Mouse (Mus musculus): ENCODE measurements around the gene Derl3. TPM values are rescaled to one million over a fixed set of nuclear protein-coding genes. Genes with fewer than 3 reads are reported as not detected.
"Not testable (repeated sequence)": the region's sequence is repeated elsewhere in the genome, so short reads cannot be mapped to it uniquely, and the experiment has no call there.

Derl3 gene
- polyA plus RNA-seq (2015; fragmentation: Nextera tagmentation; extraction: Ambion mirVana): 1.4 and 1.9 TPM in 2 replicates

DNA sequence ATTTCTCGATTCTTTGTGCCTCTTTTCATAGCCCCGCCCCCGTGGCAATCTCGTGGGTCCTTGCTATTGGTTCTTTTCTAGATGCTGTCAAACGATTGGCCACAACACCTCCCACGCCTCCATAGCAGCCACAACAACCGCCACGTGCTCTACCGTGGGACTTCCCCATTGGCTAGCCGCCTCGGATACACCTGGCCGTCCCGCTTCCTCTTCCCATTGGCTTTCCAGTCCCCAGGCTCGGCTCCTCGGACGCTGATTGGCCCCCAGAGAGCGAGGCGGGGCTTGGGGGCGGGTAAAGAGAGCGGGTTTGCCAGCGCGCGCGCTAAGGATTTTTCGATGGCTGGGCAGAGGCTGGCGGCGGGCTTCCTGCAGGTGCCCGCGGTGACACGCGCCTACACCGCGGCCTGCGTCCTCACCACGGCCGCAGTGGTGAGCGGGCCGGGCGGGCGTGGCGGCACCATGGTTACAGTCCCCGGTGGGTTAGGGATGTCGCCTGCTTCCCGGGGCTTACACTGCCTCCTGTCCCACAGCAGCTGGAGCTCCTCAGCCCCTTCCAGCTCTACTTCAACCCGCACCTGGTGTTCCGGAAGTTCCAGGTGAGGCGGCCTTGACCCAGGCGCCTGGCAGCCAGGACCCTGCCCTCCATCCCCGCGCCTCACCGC lies at the start of gene Derl3:
Gene Derl3 (plus strand): TSS at position 325 of the 662 bp plus-strand sequence.
- Histone ChIP-seq H3K9me3 (replicated peaks) (no peaks in the 10 kb centered on the region), H3K4me3 (peak within 1 kb of the TSS; percentile 49), H3K27me3 (no peaks in the 10 kb centered on the region), H3K9ac (peak within 1 kb of the TSS; percentile 29), H3K36me3 (peaks cover 28% of the 10 kb centered on the region), H3K27ac (0 out of 2 replicates have a peak within 1 kb of the TSS, but pooled peaks have one; percentile 2), H3K4me1 (replicated peaks) (peaks cover 23% of the 10 kb centered on the region), H3K4me2 (peak within 1 kb of the TSS; percentile 86)
- under 1% methylated on average over 49 of the region's 51 CpGs for WGBS
- peak; percentile 96 for ATAC-seq (replicated peaks; ENCODE audit: insufficient number of reproducible peaks, insufficient read depth, low FRiP score, low read depth)

DNA sequence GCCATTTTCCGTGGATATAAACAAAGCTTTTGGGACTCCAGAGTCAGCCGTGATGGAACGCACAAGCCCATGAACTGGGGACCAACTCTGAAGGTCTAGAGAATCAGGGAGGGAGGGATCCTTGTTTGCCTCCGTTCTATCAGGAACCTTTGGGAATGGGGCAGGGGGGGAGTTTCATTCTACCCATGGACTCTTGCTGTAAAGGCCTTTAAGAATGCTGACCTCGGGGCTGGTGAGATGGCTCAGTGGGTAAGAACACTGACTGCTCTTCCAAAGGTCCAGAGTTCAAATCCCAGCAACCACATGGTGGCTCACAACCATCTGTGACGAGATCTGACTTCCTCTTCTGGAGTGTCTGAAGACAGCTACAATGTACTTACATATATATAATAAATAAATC lies 49.3 kb upstream of the Derl3 start:
- H3K9ac ChIP-seq; H3K4me3 ChIP-seq; H3K27ac ChIP-seq; H3K4me1 ChIP-seq (replicated peaks); H3K4me2 ChIP-seq; ATAC-seq (replicated peaks; ENCODE audit: insufficient number of reproducible peaks, insufficient read depth, low FRiP score, low read depth); H3K27me3 ChIP-seq; H3K9me3 ChIP-seq (replicated peaks); H3K36me3 ChIP-seq: not testable (repeated sequence)
- 79% methylated on average over 6 of the region's 6 CpGs for WGBS

DNA sequence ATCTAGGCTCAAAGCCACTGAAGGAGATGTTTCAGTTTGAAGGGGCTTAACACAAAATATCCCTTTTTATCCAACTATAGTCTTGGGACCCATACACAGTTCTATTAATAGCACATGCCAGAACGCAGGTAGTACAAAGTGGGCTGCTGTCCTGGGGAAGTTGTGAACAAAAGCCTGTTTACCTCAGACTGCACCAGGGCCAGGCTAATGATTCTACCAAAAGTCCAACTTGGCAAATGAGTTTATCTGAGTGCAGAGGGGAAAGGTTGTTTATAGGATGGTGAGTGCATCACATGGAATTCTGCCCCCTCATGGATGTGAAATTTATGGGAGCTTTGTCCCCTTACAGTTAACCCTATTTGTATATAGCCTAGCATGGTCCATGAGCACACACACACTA lies 48.4 kb upstream of the Derl3 start:
- ATAC-seq (replicated peaks; ENCODE audit: insufficient number of reproducible peaks, insufficient read depth, low FRiP score, low read depth): no peak
- Histone ChIP-seq H3K4me1 (replicated peaks) (no peaks in the 10 kb centered on the region), H3K36me3 (no peaks in the 10 kb centered on the region), H3K9me3 (replicated peaks) (no peaks in the 10 kb centered on the region), H3K4me3 (no peak overlapping the region), H3K9ac (no peak overlapping the region), H3K27ac (no peak overlapping the region), H3K4me2 (no peak overlapping the region), H3K27me3 (no peaks in the 10 kb centered on the region)
- 43% methylated on average over 1 of the region's 1 CpGs for WGBS

DNA sequence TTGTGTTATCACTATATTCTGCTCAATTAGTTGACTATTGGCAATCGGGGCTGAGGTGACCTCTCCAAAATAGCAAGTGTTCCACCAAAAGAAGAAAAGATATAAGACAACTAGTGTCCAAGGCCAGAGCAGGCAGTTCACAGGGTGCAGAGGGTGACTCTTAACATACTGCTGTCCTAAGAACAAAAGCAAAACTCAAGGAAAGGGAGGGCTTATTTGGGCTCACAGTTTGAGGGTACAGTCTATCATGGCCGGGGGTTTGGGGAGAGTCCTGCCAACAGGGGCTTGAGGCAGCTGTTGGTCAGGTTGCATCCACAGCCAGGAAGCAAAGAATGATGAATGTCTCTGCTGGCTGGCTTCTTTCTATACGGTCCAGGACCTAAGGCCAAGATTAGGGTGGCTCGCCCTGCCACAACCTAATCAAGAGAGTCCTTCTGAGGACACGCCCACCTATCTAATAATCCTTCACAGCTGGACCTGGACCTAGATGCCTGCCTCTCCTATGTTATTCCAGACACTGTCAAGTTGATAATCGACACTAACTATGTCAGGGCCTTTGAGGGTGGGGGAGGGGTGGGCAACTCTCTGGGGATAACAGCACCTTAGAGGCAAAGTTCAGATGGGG lies 47.8 kb upstream of the Derl3 start:
- H3K36me3 ChIP-seq: no peaks in the 10 kb centered on the region
- H3K27ac ChIP-seq: no peak overlapping the region
- H3K4me2 ChIP-seq: no peak overlapping the region
- no peak overlapping the region for H3K9ac ChIP-seq
- H3K27me3 ChIP-seq: no peaks in the 10 kb centered on the region
- H3K9me3 ChIP-seq (replicated peaks): no peaks in the 10 kb centered on the region
- H3K4me3 ChIP-seq: no peak overlapping the region
- WGBS: 72% methylated on average over 6 of the region's 6 CpGs
- no peak for ATAC-seq (replicated peaks; ENCODE audit: insufficient number of reproducible peaks, insufficient read depth, low FRiP score, low read depth)
- no peaks in the 10 kb centered on the region for H3K4me1 ChIP-seq (replicated peaks)

DNA sequence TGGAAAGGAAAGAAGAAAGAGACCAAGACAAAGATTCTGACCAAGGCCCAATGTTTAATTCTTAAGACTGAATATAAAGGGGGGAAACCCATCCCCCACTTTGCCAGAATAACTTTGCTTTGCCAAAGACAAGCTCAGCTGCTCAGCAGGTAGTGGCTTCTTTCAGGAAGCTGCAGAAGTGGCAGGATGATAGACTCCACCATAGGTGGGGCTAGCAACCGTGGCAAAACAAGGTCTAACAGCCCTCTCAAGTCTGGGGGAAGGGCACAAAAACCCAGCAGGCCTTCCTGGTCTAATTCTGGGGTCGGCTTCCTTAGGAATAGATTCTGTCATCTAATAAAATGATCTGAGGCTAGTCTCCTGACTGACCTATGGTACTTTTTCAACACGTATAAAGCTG lies 44.8 kb upstream of the Derl3 start:
- ATAC-seq (replicated peaks; ENCODE audit: insufficient number of reproducible peaks, insufficient read depth, low FRiP score, low read depth): no peak
- no peaks in the 10 kb centered on the region for H3K36me3 ChIP-seq
- H3K27me3 ChIP-seq: no peaks in the 10 kb centered on the region
- H3K27ac ChIP-seq: no peak overlapping the region
- no peak overlapping the region for H3K4me2 ChIP-seq
- H3K4me1 ChIP-seq (replicated peaks): no peaks in the 10 kb centered on the region
- no peak overlapping the region for H3K9ac ChIP-seq
- no peaks in the 10 kb centered on the region for H3K9me3 ChIP-seq (replicated peaks)
- 24% methylated on average over 3 of the region's 3 CpGs for WGBS
- H3K4me3 ChIP-seq: no peak overlapping the region

DNA sequence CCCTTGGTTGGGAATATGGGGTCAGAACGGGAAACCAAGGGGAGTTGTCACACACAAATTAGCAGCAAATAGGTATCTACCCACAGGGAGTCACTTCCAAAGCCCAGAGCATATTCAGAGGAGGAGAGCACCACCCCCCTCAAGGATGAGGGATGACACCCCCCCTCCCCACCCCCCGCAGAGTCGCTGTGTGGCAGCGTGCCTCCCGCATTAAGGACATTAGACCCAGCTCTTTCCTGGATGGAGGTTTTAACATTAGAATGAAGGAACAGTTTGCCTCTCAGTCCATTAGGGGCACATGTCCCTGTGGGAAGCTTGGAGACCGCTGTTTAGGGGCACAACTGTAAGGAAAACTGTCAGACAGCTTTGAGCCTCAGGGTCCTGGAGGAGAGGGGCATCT lies 42.1 kb upstream of the Derl3 start:
- Histone ChIP-seq H3K36me3 (no peaks in the 10 kb centered on the region), H3K4me2 (no peak overlapping the region), H3K9ac (no peak overlapping the region), H3K9me3 (replicated peaks) (no peaks in the 10 kb centered on the region), H3K27me3 (no peaks in the 10 kb centered on the region), H3K4me1 (replicated peaks) (no peaks in the 10 kb centered on the region), H3K27ac (no peak overlapping the region), H3K4me3 (no peak overlapping the region)
- ATAC-seq (replicated peaks; ENCODE audit: insufficient number of reproducible peaks, insufficient read depth, low FRiP score, low read depth): no peak
- WGBS: 4% methylated on average over 6 of the region's 6 CpGs

DNA sequence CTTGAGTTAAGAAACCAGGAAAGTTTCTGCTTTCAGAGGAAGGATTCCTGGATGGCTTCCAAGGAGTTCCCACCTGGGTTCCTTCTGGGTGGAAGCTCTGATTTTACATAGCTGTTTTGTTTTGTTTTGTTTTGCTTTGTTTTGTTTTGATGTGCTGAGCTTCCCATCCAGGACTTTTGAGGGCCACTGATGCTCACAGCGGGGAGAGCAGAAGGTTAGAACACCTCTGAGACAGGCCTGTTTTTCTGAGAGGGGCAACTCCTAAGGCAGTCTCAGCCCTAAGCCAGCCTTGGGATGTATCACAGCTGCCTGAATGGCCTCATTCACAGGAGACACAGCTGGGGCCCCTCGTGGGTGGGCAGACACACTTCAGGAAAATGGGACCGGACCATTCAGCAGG lies 41.5 kb upstream of the Derl3 start:
- ATAC-seq (replicated peaks; ENCODE audit: insufficient number of reproducible peaks, insufficient read depth, low FRiP score, low read depth): no peak
- 58% methylated on average over 3 of the region's 3 CpGs for WGBS
- Histone ChIP-seq H3K27me3 (no peaks in the 10 kb centered on the region), H3K4me1 (replicated peaks) (no peaks in the 10 kb centered on the region), H3K9me3 (replicated peaks) (no peaks in the 10 kb centered on the region), H3K36me3 (no peaks in the 10 kb centered on the region), H3K4me2 (no peak overlapping the region), H3K4me3 (no peak overlapping the region), H3K9ac (no peak overlapping the region), H3K27ac (no peak overlapping the region)

DNA sequence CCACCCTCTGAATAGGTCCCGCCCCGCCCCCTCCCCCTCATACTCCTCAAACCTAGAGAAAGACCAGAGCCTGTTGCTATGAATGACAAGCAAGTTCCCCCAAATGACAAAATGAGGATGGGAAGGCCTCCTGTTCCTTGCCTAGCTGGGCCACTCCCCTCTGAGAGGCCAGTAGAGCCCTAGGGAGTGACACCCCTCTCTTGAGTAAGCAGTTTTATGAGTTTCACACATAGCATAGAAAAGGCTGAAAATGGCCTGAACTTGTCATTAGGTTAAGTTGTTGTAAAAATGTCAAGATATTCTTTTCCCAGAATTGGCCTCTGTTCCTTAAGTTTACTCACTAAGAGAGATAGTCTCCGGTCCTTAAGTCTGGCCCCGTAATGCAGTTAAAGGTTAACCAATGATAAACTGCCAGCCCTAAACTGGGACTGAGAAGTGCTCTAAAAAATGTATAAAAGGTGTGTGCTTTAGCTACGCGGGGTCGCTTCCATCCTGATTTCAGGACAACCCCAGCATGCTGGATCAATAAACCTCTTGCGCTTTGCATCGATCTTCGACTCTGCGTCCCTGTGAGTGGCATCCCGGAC lies 40.6 kb upstream of the Derl3 start:
- no peak for ATAC-seq (replicated peaks; ENCODE audit: insufficient number of reproducible peaks, insufficient read depth, low FRiP score, low read depth)
- 94% methylated on average over 12 of the region's 12 CpGs for WGBS
- H3K27ac ChIP-seq: no peak overlapping the region
- no peak overlapping the region for H3K4me2 ChIP-seq
- no peaks in the 10 kb centered on the region for H3K36me3 ChIP-seq
- H3K4me1 ChIP-seq (replicated peaks): 0 out of 2 replicates have a peak, but pooled peaks cover under 1% of the 10 kb centered on the region
- H3K4me3 ChIP-seq: no peak overlapping the region
- no peak overlapping the region for H3K9ac ChIP-seq
- H3K9me3 ChIP-seq (replicated peaks): no peaks in the 10 kb centered on the region
- no peaks in the 10 kb centered on the region for H3K27me3 ChIP-seq

DNA sequence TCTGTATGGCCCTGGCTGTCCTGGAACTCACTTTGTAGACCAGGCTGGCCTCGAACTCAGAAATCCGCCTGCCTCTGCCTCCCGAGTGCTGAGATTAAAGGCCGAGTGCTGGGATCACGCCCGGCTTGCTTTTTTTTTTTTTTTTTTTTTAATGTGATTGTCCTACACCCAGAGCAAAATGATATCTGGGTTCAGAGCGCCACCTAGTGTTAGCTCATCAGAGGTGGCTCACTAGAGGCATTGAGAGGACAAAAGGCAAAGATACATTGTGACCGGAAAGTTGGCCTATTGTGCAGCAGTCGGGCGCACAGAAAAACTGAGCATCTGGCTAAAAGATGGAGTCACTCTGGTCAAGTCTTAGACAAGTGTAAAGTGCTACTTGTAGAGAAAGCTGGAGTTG lies 39.8 kb upstream of the Derl3 start:
- no peak overlapping the region for H3K9ac ChIP-seq
- H3K27me3 ChIP-seq: no peaks in the 10 kb centered on the region
- no peak overlapping the region for H3K27ac ChIP-seq
- no peak for ATAC-seq (replicated peaks; ENCODE audit: insufficient number of reproducible peaks, insufficient read depth, low FRiP score, low read depth)
- H3K9me3 ChIP-seq (replicated peaks): no peaks in the 10 kb centered on the region
- H3K4me3 ChIP-seq: no peak overlapping the region
- peaks cover 7% of the 10 kb centered on the region for H3K4me1 ChIP-seq (replicated peaks)
- H3K4me2 ChIP-seq: no peak overlapping the region
- WGBS: 28% methylated on average over 10 of the region's 10 CpGs
- no peaks in the 10 kb centered on the region for H3K36me3 ChIP-seq

DNA sequence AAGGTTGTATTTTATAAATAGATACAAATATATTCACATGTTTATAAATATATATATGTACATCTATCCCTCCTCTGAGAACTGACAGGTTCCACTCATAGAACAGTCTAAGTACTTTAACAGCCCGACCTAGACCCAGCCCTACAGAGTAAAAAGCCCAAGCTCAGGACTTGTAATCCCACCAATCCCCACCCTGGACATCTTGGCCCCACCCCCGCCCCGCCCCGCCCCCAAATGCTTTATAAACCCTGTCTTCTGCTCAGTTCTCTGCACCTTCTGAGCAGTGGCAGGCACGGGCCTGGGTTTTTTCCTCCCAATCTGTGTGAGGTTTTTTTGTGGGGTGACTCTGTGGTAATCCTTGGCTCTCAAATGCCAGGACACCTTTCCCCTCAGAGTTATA lies 39.1 kb upstream of the Derl3 start:
- WGBS: 41% methylated on average over 5 of the region's 5 CpGs
- H3K27ac ChIP-seq: no peak overlapping the region
- H3K4me2 ChIP-seq: no peak overlapping the region
- ATAC-seq (replicated peaks; ENCODE audit: insufficient number of reproducible peaks, insufficient read depth, low FRiP score, low read depth): no peak
- H3K27me3 ChIP-seq: no peaks in the 10 kb centered on the region
- H3K9ac ChIP-seq: no peak overlapping the region
- H3K4me3 ChIP-seq: no peak overlapping the region
- no peaks in the 10 kb centered on the region for H3K9me3 ChIP-seq (replicated peaks)
- peaks cover 13% of the 10 kb centered on the region for H3K4me1 ChIP-seq (replicated peaks)
- H3K36me3 ChIP-seq: no peaks in the 10 kb centered on the region

DNA sequence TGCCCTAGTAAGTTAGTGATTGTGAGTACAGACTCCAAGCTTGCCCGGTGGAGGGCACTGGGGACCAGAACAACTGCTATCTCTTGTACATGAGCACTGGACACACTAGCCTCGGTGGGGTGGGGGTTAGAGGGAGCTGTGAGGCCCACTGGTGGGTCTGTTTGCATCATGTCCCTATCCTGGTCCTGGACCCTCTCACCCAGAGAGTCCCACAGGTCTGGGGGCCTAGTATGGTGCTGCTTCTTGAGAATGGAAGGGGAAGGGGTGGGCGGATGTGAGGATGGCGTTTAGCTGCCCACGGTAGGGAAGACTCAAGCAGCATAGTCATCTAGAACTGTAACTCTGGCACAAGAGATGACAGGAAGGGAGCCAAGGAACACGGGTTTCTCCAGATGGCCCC lies 38.4 kb upstream of the Derl3 start:
- ATAC-seq (replicated peaks; ENCODE audit: insufficient number of reproducible peaks, insufficient read depth, low FRiP score, low read depth): no peak
- H3K27ac ChIP-seq: no peak overlapping the region
- WGBS: 70% methylated on average over 6 of the region's 6 CpGs

More for the DNA sequence above, 38.4 kb upstream of the Derl3 start:
- H3K9me3 ChIP-seq (replicated peaks): no peaks in the 10 kb centered on the region
- H3K4me2 ChIP-seq: no peak overlapping the region
- no peaks in the 10 kb centered on the region for H3K27me3 ChIP-seq
- no peak overlapping the region for H3K4me3 ChIP-seq
- no peak overlapping the region for H3K9ac ChIP-seq
- H3K4me1 ChIP-seq (replicated peaks): peaks cover 15% of the 10 kb centered on the region
- no peaks in the 10 kb centered on the region for H3K36me3 ChIP-seq

Data from heart, embryonic 15.5 days (tissue).